Mouse (Mus musculus) cerebellum, adult 11-12 months (tissue): ENCODE results near the gene Oprm1.

Source experiments
- DNase-seq: peaks from one replicate; pipeline ENCODE4 v3.0.0; 2022

Oprm1 gene

DNA sequence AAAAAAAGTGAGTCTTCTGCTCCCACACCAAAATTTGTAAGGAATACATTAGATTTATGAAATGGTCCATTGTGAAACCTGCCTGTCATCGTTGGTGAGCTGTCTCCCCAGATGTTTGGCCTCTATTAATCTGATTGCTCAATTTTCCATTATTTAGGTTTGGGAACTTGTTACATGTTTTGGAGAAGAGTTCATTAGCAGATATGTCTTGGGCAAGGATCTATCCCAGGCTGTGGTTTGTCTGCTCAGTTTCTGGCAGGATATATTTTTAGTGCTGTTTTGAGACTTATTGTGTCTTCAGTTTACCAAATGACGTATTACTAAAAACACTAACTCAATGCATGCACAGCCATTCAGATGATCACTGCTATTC lies 289.6 kb downstream of the Oprm1 start:
- DNase-seq = no peak

DNA sequence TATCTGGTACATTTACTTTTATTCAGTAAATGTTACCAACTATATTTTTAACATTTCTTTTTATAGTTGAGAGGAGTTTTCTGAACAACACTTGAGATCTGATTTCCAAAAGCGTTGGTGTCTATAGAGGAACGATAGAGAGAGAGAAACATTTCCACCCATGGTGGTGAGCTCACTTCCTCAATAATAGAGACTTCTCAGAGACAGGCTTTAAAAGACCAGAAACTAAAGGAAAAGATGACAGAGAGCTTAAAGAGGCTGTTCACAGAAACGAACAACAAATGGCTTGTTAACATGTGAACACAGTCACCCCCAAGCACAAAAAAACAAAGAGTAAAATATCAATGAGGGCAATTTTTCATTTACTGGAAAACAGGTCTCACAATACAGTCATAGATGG lies 291.6 kb downstream of the Oprm1 start:
- no peak for DNase-seq

DNA sequence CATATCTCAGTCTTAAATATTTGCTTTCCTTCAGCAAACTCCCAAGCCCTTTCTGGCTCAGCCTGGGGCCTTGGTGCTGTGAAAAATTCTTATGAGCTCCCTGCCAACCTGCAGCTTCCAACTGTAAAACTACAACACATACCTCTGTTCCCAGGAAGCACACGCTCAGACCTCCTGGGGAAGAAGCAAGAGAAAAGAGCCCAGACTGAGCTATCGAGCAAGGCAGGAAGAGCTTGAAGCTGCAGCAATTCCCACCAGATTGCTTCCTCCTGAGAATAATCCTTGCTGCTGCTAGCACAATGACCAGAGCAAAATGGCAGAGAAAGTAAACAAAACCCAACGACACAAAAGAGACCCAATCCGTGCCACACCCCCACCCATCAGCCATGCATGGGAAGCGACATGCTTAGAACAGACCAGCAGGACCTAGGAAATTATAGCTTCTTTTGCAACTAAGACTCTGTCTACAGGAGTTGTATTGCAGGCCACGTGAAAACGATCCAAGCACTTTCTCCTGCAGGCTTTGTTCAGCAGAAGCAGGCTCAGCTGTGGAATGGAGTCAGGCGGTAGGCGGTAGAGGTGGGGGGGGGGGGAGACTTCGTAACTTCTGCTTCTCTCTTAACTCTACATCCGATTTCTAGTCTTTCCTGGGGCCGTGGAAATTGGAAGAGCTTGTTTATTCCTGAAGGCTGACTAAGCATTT lies 294.2 kb downstream of the Oprm1 start, which contains the start of gene Ipcef1:
Ipcef1 (minus strand) TSS at position 164 of the 703 bp plus-strand sequence.
- no peak for DNase-seq

DNA sequence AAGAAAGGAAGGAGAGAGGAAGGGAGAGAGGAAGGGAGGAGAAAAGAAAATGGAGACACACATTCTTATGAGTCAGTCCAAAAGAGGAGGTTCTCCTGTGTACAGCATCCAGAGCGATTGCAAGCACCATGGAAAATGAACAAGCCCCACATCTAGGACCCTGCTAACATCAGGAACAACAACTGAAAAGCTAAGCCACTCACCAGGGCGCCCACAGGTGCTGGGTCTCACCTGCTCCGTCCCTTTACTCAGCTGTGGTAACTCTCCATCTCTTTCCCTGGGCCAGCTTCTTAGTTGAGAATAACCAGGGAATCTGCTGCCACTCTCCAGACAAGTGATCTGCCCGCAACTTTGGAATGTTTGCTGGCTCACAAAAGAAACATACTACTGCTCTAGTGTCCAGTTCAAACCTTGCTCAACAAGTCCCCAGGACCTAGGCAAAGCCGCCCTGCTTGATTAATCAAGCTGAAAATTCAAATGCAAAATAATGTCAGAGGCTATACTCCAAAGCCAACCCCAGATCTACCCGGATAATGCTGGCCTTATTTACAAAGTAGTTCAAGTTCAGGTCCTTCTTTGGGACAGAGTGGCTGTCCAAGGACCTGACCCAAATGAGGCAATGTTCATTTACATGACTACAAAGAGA lies 296.4 kb downstream of the Oprm1 start:
- no peak for DNase-seq

DNA sequence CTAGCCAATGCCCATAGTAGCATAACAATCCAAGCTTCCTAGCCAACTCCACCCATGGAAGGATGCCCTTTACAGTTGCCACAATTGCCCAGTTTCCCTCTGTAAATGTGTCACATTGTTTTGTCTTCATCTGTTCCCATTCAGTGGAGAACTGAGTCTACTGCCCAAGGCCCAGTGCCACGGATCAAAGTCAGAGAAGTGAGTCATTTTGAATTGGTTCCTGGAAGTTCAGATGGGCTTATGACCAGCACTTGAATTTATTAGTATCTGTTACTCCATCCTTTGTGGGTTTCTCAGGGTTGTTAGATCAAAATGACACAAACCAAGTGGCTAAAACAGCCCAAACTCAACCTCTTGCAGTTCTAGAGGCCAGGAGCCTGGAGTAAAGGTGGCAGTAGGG lies 299.2 kb downstream of the Oprm1 start:
- DNase-seq = no peak

DNA sequence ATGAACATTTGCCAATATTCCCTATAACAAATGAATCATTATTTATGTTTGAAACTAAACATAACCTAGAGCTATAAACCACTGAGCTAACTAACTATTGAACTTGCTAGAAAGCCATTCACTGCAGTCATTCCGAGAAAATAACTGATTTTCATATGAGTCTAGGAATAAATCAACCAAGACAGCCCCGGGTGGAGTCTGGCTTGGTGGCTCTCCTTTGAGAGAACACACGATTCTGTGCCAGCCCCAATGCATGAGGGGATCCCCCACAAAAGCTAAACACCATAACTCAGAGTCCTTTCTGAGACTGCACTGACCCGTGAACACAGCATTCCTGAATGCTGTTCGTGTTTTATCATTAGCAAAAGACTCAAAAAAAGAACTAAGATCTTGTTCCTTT lies 302.0 kb downstream of the Oprm1 start:
- no peak for DNase-seq

DNA sequence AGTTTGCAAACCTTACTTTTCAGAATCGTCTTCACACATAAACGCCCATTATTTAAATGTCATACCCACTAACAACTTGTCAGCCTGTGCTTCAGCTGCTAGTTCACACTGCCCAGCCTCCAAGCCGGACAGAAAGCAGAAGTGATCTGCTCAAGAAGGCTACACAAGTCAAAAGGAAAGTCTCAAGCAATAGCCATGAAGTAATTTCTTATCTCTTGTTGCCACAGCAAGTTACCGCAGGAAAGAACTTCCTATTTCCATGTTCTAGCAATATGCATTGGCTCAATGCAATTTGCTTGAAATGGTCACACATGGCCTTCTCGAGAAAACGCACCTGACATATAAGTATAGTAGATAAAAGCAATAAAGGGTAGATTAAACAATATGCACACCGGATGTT lies 304.7 kb downstream of the Oprm1 start:
- no peak for DNase-seq

DNA sequence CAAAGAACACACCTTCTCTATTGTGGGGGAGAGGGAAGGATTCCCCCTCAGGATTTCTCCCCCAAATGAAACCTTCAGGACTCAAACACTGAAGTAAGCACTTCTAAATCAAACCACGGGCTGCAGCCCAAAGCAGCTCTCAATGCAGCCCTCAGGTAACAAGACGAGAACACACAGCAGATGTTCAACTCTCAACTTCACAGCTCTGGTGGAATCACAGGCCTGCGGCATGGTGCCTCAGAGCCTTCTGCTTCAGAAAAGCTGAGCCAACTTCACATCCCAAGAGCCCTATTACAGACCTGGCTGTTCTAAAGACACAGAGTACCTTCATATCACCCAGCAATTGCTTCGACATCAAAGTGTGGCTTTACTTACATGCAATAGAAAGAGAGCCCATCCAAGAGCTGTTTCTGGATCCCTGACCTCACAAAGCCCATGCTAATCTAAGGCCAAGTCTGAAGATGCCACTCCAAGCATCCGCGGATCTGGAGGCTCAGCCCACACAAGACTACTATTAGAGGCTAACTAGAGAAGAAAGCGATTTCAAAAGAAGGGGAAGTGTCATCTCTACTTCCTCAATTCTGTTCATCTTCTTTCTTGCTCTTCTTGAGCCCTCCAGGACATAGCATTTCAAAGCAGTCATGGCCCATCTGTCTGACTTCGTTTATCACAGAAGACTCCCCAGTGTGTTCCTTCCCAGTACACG lies 305.6 kb downstream of the Oprm1 start:
- DNase-seq = no peak

DNA sequence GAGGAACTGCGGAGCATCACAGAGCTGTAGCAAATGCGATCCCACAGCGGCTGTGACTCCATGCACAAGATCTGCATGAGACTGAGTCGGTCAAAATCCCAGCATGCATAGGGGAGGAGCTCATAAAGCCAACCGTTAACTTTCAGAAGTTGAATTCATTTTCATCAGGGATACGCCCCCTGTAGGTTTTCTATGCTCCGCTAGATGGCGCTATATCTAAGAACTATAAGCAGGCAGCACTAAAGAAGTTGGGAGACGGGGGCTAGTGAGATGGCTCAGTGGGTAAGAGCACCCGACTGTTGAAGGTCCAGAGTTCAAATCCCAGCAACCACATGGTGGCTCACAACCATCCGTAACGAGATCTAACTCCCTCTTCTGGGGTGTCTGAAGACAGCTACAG lies 310.3 kb downstream of the Oprm1 start:
- no peak for DNase-seq

DNA sequence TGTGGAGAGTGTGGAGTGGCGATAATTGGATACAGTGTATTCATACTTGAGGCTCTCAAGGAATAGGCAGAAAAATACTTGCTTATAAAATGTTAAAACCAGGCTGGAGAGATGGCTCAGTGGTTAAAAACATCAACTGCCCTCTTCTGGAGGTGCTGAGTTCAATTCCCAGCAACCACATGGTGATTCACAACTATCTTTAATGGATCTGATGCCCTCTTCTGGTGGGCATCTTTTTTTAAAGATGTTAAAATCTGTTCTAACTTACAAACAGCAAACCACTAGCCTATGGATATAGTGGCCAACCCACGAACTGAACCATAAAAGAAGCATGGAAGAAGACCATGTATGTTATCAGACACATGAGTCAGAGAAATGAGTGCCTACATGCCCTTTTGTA lies 310.8 kb downstream of the Oprm1 start:
- no peak for DNase-seq

DNA sequence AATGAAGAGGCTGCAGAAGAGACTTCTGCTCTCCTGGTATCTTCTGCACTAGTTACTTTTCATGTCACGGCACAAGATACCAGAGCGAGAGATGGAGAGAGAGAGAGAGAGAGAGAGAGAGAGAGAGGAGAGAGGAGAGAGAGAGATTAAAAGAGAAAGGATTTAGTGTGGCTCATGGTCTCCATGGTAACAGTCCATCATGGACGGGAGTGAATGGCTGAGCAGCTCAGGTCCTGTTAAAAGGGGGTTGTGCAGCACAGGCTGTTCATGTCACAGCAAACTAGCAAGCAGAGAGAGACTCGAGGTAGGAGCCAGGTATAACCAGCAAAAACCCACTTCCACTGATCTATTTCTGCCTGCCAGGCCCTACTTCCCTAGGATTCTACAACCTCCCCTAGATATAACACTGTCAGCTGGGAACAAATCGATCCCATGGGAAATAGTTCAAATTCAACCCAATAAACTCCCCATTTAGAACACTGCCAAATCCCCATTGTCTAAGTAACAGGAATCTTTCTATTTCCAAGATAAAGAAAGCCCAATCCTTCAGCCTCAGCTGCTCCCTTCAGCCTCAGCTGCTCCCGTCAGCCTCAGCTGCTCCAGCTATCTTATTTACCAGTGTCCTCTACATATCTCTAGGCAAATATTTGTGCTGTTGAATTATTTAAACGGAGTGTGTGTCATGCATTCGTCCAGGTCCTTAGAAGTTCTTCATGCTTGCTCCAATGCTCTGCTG lies 312.0 kb downstream of the Oprm1 start:
- DNase-seq = no peak

DNA sequence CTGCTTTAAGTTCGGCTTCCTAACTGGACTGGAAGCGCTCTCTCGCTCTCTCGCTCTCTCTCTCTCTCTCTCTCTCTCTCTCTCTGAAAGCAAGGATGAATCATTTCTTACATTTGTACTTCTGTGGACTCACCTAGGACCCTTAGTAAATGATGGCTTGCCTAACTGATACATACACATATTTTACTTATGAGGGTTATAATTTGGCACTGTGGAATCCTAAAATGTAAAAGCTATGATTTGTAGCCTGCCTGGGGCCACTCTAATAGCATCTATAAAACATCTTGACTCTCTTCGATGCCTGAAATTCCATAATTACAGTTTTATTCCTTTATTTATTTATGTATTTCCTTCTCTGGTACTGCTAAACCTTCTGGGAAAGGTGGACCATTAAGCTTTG lies 312.6 kb downstream of the Oprm1 start:
- DNase-seq = no peak

DNA sequence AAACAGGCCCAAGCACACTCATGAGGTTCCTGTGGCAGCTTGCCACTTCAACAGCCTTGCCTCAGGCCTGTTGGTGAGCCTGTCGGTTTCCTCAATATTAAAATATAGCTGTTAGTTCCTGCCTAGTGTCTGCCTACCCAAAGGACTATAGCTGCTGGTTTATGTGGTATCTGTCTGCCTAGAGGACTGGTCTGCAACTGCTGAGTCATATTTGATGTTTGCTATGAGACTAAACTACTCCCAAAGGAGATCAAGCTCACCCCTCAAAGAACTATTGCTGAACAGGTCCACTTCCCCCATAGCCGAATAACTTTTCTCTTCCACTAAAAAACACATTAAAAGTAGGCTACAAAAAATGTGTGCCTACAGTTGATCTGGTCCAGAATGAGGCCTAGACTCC lies 315.9 kb downstream of the Oprm1 start:
- DNase-seq = peak; percentile 32

DNA sequence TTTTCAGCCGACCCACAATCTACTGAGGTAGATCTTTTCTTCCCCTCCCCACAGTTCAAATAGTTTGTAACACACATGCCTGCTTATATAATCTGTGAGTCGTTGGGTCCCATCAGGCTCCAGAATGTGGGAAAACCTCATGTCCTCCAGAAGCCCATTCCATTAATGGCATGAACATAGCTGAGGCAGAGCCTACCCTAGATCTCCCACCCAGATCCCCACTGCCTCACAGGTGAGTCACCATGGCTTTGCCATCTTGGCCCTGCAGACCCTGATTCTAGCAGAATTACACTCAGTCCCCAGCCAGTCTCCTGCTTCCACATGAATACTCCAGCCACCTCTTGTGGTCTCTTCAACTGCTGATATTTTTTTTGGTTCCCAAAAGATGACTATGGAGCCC lies 317.4 kb downstream of the Oprm1 start:
- DNase-seq = peak; percentile 60

DNA sequence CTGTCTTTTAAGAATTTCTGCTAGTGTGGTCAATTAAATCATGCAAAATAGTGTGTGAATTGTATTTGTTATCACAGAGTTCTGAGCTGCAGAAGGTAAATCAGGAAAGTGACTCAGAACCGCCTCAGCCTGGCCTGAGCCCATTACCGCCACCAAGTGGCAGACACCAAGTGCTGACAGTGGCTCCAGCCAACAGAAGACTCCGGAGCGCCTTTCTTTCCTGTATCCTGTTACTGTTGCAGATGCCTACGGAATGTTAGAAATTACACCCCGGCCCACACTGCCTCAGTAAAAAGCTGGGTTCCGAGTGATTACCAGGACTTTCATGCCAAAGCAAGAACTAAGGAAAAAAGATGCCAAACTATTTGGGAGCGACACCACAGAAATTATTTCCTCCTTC lies 317.9 kb downstream of the Oprm1 start:
- DNase-seq = peak; percentile 90

DNA sequence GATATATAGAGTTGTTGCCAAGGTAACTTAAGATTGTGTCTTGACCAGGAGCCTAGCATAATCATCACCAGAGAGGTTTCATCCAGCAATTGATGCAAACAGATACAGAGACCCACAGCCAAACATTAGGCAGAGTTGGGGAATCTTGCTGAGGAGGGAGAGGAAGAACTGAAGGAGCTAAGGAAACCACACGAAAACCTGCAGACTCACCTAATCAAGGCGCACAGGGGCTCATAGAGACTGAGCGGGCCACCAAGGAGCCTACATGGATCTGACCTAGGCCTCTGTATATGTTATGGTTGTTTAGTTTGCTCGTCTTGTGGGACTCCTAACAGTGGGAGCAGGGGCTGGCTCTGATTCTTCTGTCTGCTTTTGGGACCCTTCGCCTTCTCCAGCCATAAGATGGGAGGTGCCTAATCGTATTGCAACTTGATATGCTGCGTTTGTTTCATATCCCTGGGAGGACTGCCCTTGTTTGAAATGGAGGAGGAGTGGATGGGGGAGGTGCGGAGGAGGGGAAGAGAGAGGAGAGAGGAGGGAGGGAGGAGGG lies 318.4 kb downstream of the Oprm1 start:
- DNase-seq = peak; percentile 83

DNA sequence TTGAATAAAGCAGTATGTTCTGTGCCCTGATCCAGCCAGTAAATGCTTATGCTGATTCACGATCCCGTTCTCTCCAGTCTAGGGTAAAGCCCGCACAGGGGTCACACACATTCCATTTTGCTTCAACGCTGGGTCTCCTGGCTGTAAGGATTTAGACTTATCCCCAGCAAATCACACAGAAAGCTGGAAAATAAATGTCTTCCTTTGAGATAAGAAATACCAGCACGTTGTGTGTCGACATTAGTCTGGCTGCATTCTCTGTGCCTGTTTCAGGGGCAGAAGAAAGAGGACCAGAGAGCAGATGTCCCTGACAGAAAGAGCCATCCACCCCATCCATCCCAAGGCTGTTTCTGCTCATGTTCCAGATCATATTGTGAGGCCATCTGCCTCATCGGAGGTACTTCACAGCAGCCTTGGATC lies 319.1 kb downstream of the Oprm1 start:
- DNase-seq = peak; percentile 93

DNA sequence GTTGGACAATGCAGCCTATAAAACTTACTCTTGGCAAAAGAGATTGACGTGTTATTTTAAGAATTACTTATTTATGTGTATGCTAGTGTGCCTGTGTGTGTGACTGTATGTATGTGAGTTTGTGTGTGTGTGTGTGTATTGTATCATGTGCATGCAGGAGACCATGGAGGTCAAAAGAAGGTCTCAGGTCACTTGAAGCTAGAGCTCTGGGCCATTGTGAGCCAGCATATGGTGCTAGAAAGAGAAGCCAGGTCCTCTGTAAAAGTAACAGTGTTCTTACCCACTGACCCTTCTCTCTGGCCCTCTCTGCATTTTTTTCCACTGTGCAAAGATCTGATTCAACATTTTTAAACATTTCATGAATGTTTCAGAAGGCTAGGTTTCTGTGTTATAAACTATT lies 319.7 kb downstream of the Oprm1 start:
- DNase-seq = peak; percentile 45
